Mouse (Mus musculus): Measurements from ENCODE around the gene Nrgn.

- TF ChIP-seq CHD2 (IDR thresholded peaks at IDR 0.05; ENCODE audit: low read depth, low read length) (no peak), MAFK (IDR thresholded peaks at IDR 0.05; ENCODE audit: insufficient read depth, low read depth, low read length) (peak; percentile 51; the same call in 1 of the 2 replicates), HCFC1 (IDR thresholded peaks at IDR 0.05; ENCODE audit: borderline replicate concordance, insufficient read depth, low read length) (no peak)
These were observed 51.5 kb downstream of the Nrgn start for GRCm38 (mm10) chr9:37501170-37501569.
